Mouse (Mus musculus): ENCODE measurements at regions not wholly inside any gene's neighbourhood (a gene's known extent, or its start where the extent isn't known, plus 50 kb on each side); places are given as distances from the start of the nearest gene placed in this dataset.

DNA sequence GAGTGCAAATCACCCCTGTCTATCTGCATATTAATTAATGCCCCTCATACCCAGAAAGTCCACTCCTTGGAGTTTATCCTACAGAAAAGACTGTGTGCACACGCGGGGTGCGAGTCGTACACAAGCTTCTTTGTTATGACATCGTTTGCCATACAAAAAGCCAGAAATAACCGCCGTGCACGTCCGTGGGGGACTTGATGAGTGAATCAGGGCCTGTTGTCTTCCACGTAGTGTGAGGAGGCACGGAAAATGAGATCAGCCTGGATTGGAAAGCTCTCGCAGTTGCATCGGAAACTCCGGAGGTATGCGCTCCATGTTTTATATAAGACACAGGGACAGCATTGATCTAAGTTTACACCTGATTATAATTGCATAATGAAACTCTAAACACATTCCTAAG, 120.3 kb downstream of the Etnk1 start:
- ChIA-PET CTCF (interaction anchor here in 2 of 4 experiments (0.7 to 1.5 kb wide), 2 partner anchors 8 to 39 kb away, joined by 3 to 5 read pairs; no protein-coding TSS in a partner anchor), POLR2A (no interaction called here)

DNA sequence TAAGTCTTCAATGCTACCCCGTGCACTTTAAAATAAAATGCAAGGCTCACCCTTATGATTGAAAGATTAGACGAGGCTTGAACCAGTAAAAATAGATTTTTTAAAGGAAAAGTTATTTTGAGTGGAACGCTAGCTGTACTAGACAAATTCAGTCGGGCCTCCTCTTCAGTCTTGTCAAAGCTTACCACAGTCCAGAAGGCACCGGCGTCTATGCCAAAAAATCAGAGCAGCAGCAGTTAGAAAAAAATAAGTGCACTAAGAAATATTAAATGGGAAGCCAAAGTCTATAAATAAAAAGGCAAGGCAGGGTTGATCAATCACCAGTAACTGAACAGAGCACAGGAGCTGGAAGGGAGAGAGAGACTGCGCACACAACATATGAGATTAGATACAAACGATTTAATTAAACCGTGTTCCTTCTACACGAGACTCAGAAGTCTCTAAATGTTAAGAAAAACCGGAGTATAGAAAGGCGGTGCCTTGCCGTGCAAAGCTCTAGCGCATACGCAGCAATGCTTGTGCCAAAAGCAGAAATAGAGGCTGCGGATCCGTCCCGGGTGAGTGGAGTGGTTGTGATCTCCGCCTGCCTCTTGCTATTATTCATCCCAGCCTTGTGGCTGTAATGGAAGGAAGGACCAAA, 121.6 kb downstream of the Etnk1 start:
- POLR2A ChIA-PET, result interaction anchor here in 1 of 4 experiments (0.8 kb wide), 1 partner anchor 267 kb away, joined by 3 read pairs; no protein-coding TSS in a partner anchor
- CTCF ChIA-PET, result interaction anchor here in 1 of 4 experiments (1.5 kb wide), 1 partner anchor 10 kb away, joined by 5 read pairs; no protein-coding TSS in a partner anchor

DNA sequence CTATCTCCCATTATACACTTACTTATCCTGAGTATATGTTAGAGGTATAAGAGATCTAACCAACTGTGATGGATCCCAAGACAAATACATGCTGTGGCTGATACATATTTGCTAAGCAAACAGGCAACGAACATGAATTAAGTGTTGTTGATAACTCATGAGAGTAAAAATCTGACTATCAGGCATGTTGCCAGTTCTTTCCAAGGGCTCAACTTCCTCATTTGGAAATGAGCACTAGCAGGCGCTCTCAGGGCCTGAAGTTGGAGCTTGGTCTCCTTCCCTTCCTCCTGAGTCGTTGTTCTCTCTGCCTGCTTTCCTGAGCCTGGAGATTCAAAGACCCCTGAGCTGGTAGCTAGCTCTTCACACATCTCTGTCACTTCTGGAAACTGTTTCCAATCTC, 126.6 kb downstream of the Etnk1 start:
- ChIA-PET CTCF (interaction anchor here in 1 of 4 experiments (0.5 kb wide), 1 partner anchor 10 kb away, joined by 4 read pairs; no protein-coding TSS in a partner anchor), POLR2A (no interaction called here)

DNA sequence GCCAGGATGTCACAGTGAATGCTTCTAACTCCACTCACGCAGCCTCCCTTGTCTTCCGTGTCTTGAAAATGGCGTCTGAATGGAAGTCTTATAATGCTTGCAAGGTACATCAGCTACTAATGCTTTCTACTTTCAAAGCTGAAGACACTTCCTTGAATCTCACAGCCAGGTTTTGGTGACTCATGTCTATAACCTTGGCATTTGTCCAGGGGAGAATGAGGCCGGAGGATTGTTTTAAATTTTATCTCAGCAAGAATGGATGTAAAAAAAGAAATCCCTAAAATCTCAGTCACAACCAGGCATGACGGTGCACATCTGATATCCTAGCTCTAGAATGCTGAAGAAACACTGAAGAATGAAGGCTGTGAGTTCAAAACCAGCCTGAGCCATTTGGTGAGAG, 131.4 kb downstream of the Etnk1 start:
- POLR2A ChIA-PET, result no interaction called here
- CTCF ChIA-PET, result no interaction called here

DNA sequence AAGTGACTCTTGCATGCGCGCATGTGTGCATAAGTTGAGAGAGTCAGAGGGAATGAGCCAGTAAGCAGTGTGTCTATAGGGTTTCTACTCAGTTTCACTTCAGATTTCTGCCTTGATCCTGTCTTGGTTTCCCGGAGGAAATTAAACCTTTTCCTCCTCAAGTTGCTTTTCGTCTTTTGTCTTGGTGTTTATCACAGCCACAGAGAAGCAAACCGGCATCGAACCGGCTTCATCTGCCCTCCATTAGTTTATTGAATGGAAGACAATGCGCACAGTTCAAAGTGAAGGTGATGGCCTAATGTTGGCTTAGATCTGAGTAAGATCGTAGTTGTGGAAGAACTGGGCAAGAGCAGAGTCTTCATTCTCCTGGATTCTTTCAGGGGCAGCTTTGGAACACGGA, 134.4 kb downstream of the Etnk1 start:
- ChIA-PET CTCF (no interaction called here), POLR2A (no interaction called here)

DNA sequence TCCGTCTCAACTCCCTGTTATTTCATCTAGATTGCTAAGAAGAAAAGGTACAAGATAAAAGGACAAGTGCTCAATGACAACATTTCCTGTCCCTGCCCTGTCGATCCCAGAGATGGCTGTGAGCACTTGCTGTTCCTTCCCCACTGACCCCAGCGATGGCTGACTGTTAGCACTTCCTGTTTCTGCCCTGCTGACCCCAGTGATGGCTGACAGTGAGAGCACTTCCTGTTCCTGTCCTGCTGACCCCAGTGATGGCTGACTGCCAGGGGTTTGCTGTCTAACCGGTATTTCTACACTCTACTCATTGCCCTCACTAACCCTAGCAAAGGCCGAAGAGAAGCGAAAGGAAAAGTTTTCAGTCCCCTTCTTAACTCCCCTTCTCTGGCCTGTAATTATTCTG, 140.3 kb downstream of the Etnk1 start:
- POLR2A ChIA-PET, result no interaction called here

DNA sequence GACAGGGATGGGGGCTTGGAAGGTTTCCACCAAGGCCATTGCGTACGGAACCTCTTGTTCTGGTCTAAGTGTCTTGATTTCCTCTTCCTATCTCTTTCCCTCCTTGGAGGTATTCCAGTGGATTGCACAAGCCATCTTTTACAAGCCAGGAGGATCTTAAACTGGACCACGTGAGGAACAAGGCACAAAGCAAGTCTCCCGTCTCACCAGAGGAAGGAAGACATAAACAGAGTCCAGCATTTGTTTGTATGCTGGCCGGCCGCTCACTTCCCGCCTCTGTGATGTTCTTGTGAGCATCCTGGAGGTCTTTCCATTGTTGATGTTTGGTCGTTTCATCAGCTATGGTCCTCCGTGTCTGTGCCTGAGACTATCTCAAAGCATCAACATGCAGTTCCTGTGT, 148.8 kb downstream of the Etnk1 start:
- ChIA-PET CTCF (no interaction called here), POLR2A (no interaction called here)

More for the DNA sequence above, 140.3 kb downstream of the Etnk1 start:
- CTCF ChIA-PET, result interaction anchor here in 1 of 4 experiments (1.2 kb wide), 1 partner anchor 22 kb away, joined by 3 read pairs; no protein-coding TSS in a partner anchor

DNA sequence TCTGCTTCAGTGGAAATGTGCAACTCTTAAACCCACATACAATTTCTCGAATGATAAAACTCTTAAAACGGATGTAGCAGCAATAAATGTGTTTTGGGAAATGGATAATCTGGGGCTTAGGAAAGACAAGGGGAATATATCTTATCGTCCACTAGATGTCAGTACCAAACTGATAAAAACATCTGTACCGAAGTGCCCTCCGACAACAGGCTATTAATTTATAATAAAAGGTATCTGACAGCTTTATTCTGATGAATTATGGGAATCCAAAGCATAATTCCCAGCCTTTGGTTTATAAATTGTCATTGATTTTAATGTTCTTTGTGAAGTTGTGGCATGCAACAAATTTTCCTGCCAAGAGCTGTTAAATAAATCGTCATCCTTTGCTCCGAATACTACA, 153.4 kb downstream of the Etnk1 start:
- CTCF ChIA-PET, result interaction anchor here in 1 of 4 experiments (0.9 kb wide), 1 partner anchor 1650 kb away, joined by 3 read pairs; no protein-coding TSS in a partner anchor
- POLR2A ChIA-PET, result interaction anchor here in 1 of 4 experiments (0.7 kb wide), 1 partner anchor 30 kb away, joined by 3 read pairs; no protein-coding TSS in a partner anchor

DNA sequence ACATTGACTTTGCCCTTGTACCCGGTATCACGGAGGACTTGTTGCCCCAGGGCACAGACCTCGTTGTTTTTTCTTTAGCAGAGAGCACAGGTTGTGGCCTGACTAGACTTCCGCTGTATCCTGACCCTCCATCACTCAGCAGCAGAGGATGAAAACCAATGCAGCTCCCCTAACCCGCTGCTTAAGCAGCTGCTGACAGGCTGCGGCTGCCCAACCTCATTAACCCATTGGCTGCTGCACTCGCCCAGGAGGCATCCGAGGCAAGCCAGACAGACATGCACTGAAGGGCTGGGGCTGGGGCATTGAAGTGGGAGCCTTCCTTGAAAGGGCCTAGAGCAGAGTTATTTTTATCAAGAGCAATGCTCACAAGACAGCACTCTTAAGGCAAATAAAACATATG, 157.6 kb downstream of the Etnk1 start:
- POLR2A ChIA-PET, result no interaction called here

DNA sequence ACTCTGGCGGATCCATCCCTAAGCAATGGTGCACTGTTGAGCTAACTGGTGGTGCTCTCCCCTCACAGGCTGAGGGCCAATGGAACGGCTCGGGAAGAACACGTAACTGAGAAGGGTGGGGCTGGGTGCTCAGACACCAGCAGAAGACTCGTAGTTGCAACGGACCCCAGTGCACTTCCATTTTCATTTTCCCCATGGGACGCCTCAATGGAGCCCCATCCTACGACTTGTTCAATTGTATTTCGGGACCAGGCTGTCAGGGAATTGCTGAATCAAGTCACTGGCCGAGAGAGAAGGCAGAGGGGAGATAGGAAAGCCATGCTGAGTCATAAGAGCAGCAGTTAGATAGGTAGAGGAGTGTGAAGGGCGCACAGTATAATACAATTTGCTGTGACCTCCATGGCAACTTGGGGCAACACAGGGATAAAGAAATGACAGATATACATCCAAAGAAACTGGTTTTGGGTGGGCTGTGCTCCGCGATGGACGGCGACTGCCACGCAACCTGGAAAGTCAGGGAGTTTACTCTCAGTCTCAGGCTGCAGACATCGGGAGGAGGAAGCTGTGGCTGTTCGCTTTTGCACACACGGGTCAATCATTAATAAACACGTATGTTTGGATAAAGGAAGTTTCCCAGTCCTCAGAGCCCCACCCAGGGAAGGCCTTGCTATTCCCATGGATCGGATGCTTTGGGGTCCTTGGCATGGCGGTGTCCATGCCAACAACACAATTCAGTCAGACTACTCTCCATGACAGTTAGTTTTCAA, 160.1 kb downstream of the Etnk1 start:
- POLR2A ChIA-PET, result no interaction called here

More for the DNA sequence above, 157.6 kb downstream of the Etnk1 start:
- CTCF ChIA-PET, result no interaction called here

DNA sequence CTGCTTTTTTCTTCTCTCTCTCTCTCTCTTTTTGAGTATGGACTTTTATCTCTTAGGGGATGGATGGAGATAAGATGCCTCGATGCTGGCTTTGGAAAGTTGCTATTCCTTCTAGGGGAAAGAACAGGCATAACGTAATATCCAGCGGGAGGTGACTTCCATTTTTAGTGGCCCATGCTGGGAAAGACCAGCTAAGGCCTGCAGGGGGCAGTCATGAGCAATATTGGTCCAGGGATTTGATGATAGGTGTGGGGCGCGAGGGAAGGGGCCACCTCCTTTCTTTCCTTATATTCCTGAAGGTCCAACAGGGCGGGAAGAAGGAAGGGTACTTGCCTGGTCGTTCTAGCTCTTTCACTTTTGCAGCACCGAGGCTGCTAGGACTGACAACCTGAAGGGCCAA, 160.8 kb downstream of the Etnk1 start:
- ChIA-PET CTCF (interaction anchor here (0.5 to 1.6 kb wide), 15 partner anchors 9 to 1599 kb away, joined by 3 to 13 read pairs (median 3); no protein-coding TSS in a partner anchor), POLR2A (interaction anchor here in 1 of 4 experiments (1.1 to 1.2 kb wide), 2 partner anchors 9 to 175 kb away, joined by 3 read pairs; no protein-coding TSS in a partner anchor)

More for the DNA sequence above, 160.1 kb downstream of the Etnk1 start:
- CTCF ChIA-PET, result interaction anchor here in 3 of 4 experiments (0.5 to 1.3 kb wide), 8 partner anchors 10 to 1600 kb away, joined by 3 to 13 read pairs (median 3); no protein-coding TSS in a partner anchor

DNA sequence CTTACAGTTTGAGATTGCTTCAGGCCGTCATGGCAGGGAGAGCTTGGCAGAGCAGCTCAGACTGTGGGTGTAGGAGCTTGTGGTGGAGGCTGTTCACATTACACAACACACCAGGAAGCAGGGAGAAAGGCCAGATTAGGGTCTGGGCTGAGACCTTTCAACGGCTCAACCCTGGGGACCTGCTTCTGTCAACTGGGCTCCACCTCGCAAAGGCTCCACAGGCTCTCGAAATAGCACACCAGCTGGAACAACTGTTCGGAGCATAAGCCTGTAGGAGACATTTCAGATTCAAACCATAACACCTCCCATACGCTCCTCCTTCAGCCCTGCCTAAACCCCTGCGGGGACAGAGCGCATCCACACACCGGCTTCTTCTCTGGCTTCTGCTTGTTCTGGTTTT, 161.2 kb downstream of the Etnk1 start:
- ChIA-PET CTCF (interaction anchor here (0.6 to 1.6 kb wide), 16 partner anchors 9 to 833 kb away, joined by 3 to 13 read pairs (median 3); no protein-coding TSS in a partner anchor), POLR2A (interaction anchor here in 1 of 4 experiments (1.1 to 1.2 kb wide), 2 partner anchors 9 to 175 kb away, joined by 3 read pairs; no protein-coding TSS in a partner anchor)

DNA sequence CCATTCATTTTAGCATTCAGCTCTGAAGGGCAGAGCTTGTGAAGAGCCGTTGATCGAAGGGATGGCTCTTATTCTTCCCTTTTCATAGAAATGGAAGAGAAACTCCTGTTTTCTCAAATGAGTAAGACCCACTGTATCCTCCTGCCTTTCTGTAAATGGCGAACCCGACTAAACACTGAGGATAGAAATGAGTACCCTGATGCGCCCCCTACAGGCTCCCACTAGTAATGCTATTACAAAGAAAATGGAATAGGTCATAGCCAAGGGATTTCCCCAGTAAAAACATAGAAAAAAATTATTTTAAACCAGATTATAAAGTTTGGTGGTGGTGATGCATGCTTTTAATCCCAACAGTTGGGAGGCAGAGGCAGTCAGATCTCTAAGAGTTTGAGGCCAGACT, 162.1 kb downstream of the Etnk1 start:
- CTCF ChIA-PET, result interaction anchor here in 3 of 4 experiments (0.6 to 1.6 kb wide), 8 partner anchors 12 to 264 kb away, joined by 3 to 5 read pairs (median 3); no protein-coding TSS in a partner anchor
- POLR2A ChIA-PET, result interaction anchor here in 1 of 4 experiments (1.1 to 1.2 kb wide), 2 partner anchors 8 to 174 kb away, joined by 3 read pairs; no protein-coding TSS in a partner anchor

DNA sequence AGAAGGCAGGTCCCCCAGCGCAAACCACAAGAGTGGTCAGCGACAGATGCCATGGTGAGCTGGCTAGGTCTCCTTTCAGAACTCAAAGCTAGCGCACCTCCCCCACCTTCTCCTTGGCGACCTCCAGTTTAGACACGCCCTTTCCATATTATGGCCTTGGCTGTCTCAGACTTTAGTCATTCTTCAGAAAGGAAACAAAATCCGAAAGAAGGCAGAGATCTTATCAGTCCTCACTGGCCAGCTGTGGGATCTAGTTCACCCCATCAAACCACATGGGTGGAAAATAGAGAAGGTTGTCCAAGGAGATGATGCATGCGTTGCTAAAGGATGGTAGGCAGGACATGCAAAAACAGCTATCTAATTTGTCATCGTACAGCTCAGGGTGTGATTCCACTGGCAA, 166.5 kb downstream of the Etnk1 start:
- CTCF ChIA-PET, result interaction anchor here in 1 of 4 experiments (0.7 kb wide), 1 partner anchor 114 kb away, joined by 12 read pairs; no protein-coding TSS in a partner anchor
- POLR2A ChIA-PET, result no interaction called here

DNA sequence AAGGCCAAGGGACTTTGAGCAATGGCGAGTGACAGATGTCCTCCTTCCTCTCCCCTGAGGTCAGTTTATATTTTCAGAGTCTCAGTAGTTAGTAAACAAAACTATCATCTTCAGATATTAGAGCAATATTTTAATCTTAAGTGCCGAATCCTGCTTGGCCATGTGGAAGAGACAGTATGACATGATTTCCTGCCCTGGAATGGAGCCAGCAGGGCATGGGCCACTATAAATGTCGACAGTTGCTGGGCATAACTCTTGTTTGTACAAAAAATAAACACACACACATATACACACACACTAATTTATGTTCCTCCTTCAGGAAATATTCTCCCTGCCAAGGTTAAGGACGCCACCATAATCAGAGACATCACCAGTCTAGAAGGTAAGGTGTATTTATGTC, 169.6 kb downstream of the Etnk1 start:
- ChIA-PET POLR2A (interaction anchor here in 1 of 4 experiments (1.4 kb wide), 1 partner anchor 8 kb away, joined by 3 read pairs; no protein-coding TSS in a partner anchor), CTCF (interaction anchor here in 1 of 4 experiments (1.2 kb wide), 1 partner anchor 8 kb away, joined by 4 read pairs; no protein-coding TSS in a partner anchor)

DNA sequence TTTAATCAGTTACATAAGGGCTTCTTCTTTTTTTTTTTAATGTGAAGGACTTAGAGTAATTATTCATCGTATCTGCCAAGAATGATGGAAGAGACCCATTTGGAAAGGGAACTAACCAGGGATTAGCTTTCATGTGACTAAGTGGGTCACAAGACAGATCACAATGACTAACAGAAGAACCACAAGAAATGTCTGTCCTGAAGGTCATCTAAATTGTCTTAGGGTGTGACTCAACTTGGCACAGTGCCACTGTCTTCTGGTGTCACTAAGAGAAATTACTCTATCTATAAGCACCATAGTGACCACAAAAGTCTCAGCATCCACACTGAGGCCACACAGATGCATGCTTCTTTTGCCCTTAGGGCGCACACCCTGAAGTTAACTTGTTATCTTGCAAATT, 182.0 kb downstream of the Etnk1 start:
- POLR2A ChIA-PET, result no interaction called here
- CTCF ChIA-PET, result no interaction called here

DNA sequence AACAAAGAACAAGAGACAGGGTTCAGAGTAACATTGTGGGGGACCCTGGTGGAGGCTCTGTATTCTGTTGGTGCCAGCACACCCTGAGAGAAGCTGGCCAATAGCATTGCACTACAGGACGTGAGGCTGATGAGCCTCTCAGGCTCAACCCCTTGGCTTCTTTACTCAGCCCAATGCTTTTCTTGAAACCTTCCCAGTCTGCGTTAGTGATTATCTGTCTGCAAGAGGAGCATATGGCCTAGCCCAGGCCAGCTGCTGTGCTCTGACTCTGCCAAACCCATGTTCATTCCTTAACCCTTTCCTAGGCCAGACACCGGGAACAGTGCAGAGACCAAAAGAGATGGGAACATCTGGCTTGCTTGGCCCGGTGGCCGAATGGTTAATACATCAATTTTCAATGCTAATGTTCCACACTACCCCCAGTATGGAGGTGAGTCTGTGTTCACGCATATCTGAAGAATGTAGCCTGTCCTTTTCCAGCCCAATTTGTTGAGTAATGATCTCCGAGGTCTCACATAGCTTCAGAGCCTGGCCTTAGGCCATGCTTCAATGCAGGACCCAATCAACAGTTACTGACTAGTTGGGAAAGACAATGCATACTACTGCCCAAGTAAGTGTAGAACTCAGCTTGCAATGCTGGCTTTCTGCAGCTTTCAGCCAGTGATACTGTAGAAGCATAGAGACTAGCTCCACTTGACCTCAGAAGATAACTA, 192.5 kb downstream of the Etnk1 start:
- POLR2A ChIA-PET, result interaction anchor here in 1 of 4 experiments (0.5 to 0.6 kb wide), 2 partner anchors 483 to 911 kb away, joined by 3 read pairs; no protein-coding TSS in a partner anchor

DNA sequence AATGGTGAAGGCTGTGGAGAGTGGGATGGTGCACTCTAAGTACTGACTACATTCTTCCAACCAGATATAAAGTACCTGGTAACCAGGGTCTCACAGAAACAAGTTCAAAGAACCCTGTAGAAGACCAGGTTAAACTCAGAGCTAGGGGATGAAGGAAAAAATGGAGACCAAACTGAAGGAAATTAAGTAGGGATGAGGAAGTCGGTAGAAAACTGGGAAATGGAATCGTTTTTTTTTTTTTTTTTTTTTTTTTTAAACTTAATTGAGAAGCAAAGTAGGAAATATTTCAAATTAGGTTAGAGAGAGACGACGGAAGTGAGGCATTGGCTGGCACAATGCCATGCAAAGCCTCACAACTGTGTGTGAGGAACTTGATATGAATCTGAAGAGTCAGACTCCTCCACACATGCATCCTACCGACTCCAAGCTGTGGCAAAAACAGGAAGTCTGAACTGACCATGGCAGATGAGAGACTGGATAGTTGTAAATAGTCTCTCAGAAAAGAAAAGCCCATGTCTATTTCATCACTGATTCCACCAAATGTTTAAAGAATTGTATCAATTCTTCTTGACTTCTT, 194.2 kb downstream of the Etnk1 start:
- ChIA-PET POLR2A (no interaction called here), CTCF (no interaction called here)

More for the DNA sequence above, 192.5 kb downstream of the Etnk1 start:
- CTCF ChIA-PET, result interaction anchor here in 2 of 4 experiments (0.6 to 0.9 kb wide), 2 partner anchors 14 to 650 kb away, joined by 3 to 4 read pairs; no protein-coding TSS in a partner anchor

DNA sequence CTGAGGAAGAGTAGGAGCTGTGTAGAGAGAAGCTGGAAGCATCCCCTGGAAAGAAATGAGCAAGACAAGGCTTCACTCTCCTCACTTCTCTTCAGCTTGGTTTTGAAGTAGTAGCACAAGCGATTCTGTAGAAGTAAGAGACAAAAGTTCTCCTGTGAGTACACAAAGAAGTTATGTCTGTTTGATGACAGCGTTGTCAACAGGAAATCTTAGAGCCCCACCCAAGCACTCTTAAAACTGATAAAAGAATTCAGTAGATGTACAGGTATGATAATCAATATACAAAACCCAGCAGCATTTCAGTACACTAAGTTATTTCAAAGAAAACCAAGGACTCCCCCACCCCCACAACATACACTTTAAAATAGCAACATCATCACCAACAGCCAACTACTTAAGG, 194.9 kb downstream of the Etnk1 start:
- CTCF ChIA-PET, result no interaction called here

More for the DNA sequence above, 194.9 kb downstream of the Etnk1 start:
- POLR2A ChIA-PET, result no interaction called here
